Mouse (Mus musculus): Measurements from ENCODE around the gene Tigd2. TPM values are rescaled to one million over a fixed set of nuclear protein-coding genes. Genes with fewer than 3 reads are reported as not detected.
"Not testable (repeated sequence)": the region's sequence is repeated elsewhere in the genome, so short reads cannot be mapped to it uniquely, and the experiment has no call there.

Gene Tigd2
- polyA plus RNA-seq (2015; fragmentation: Nextera tagmentation; extraction: Ambion mirVana): 11.5 TPM in 2 replicates

DNA sequence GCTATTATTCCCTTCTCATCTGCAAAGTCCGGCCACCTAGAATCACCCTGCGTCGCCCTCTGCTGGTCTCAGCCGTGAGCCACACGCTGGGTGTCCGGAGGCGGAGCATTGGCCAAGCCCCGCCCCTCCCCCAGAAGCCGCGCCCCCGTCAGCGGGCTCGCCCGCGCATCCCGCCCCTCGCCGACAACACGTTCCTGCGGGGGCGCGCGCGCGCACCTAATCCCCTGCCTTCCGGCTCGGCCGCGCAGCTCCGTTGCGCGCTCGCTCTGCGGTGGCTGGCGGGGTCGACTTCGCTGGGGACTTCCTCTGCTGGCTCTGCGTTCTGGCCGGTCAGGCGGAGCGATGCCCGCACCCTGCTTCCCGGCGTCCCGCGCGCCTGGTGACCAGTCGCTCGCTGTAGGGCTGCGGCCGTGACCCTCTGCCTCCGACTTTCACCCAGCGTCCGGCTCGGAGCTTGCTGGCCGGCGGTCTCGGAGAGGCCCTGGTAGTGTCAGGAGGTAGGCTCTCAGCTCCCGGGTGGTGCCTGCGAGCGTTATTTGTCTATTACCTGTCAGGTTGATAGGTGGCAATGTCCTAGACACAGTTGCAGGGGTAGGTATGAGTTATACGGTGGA, at the start of gene Tigd2:
Gene Tigd2 (plus strand): TSS at position 186 of the 614 bp plus-strand sequence.
- peak; percentile 97 for ATAC-seq (replicated peaks)
- under 1% methylated on average over 61 of the region's 62 CpGs for whole genome bisulfite sequencing
- Histone ChIP-seq H3K4me3 (peak within 1 kb of the TSS; percentile 94), H3K4me2 (peak within 1 kb of the TSS; percentile 70), H3K9me3 (no peaks in the 10 kb centered on the region; the same call in 1 of the 2 replicates), H3K27me3 (replicated peaks) (no peaks in the 10 kb centered on the region), H3K36me3 (replicated peaks) (no peaks in the 10 kb centered on the region), H3K27ac (peak within 1 kb of the TSS; percentile 89), H3K9ac (peak within 1 kb of the TSS; percentile 97), H3K4me1 (peaks cover 9% of the 10 kb centered on the region)

DNA sequence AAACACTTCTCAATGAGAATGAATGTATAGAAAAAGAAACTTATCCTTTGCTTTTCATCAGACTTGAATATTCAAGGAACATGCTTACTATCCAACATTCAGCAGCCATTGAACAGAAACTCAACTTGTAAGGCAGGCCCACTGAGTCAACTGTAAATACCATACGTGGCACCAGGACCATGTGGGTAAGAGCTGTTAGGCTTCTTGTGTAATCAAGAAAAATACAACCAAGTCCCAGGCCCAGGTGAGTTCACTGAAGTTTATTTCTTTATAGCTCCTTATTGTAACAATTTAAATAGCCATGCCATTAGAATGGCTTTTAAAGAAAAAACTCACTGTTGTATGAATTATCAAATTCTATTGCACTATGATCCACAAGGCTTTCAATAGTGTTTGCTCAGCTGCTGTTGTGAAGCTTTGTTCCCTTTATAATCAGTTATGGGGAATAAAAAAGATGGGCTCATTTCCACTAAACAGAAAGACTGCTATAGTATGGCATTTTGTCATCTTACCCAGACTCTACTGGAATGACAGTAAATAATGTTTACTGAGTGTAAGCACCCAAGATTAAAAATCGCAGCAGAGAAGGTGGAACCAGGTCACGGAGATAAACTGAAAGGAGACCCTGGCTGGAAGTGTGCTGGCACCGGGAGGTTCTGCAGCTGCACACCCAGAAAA, 46.7 kb upstream of the Tigd2 start:
- WGBS: 91% methylated on average over 4 of the region's 4 CpGs
- Histone ChIP-seq H3K9ac (no peak overlapping the region), H3K4me2 (no peak overlapping the region), H3K27me3 (replicated peaks) (no peaks in the 10 kb centered on the region), H3K36me3 (replicated peaks) (no peaks in the 10 kb centered on the region), H3K27ac (no peak overlapping the region), H3K9me3 (no peaks in the 10 kb centered on the region), H3K4me1 (no peaks in the 10 kb centered on the region), H3K4me3 (no peak overlapping the region)
- no peak for ATAC-seq (replicated peaks)

DNA sequence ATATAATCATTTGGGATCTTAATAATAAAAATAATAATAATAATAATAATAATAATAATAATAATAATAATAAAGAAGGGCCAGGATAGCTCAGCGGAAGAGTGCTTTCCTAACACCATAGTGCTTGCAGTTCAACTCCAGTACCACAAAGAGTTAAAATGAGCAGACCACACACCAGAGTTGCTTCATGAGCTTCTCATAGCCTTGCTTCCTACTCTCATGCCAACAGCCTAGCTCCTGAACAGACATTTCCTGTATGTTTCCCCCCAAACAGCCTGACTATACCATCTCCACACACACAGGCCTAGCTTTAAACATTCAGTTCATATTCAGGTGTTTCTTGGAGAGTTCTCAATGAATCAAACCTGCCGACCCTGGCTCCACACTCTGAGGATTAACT, 45.8 kb upstream of the Tigd2 start:
- Histone ChIP-seq H3K9me3 (no peaks in the 10 kb centered on the region), H3K4me2 (no peak overlapping the region), H3K4me1 (no peaks in the 10 kb centered on the region), H3K27ac (no peak overlapping the region), H3K36me3 (replicated peaks) (no peaks in the 10 kb centered on the region), H3K9ac (no peak overlapping the region), H3K27me3 (replicated peaks) (no peaks in the 10 kb centered on the region), H3K4me3 (no peak overlapping the region)
- ATAC-seq (replicated peaks): no peak
- 85% methylated on average over 2 of the region's 2 CpGs for whole genome bisulfite sequencing

- Histone ChIP-seq H3K27me3 (replicated peaks) (no peaks in the 10 kb centered on the region), H3K9me3 (no peaks in the 10 kb centered on the region), H3K4me3 (no peak overlapping the region), H3K9ac (no peak overlapping the region), H3K4me2 (no peak overlapping the region), H3K4me1 (no peaks in the 10 kb centered on the region), H3K36me3 (replicated peaks) (no peaks in the 10 kb centered on the region), H3K27ac (no peak overlapping the region)
- WGBS: 92% methylated on average over 3 of the region's 3 CpGs
- no peak for ATAC-seq (replicated peaks)
Observed at GRCm38 (mm10) chr6:59163407-59163806, 45.3 kb upstream of the Tigd2 start.

DNA sequence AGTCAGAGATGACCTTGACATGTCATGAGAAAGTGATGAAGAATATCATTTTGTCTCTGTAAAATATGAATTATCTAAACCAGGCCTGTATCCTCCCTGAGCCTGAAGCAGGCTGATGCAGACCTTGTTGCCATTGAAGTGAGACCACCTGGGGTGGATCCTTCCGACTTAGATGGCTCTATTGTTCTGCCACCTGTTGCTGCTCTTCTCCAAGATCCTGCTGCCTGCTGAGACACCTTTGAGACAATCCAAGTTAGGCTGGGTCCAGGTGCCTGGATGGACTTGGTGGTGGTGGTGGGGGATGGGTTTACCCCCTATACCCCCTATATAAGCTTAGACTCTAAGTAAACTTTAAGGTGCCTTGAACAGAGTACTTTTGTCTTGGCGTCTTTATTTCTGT, 39.7 kb upstream of the Tigd2 start:
- no peaks in the 10 kb centered on the region for H3K27me3 ChIP-seq (replicated peaks)
- H3K4me2 ChIP-seq: no peak overlapping the region
- H3K9me3 ChIP-seq: no peaks in the 10 kb centered on the region
- 21% methylated on average over 2 of the region's 2 CpGs for WGBS
- H3K27ac ChIP-seq: no peak overlapping the region
- no peak for ATAC-seq (replicated peaks)
- H3K4me1 ChIP-seq: no peaks in the 10 kb centered on the region
- H3K9ac ChIP-seq: no peak overlapping the region
- no peaks in the 10 kb centered on the region for H3K36me3 ChIP-seq (replicated peaks)
- H3K4me3 ChIP-seq: no peak overlapping the region

DNA sequence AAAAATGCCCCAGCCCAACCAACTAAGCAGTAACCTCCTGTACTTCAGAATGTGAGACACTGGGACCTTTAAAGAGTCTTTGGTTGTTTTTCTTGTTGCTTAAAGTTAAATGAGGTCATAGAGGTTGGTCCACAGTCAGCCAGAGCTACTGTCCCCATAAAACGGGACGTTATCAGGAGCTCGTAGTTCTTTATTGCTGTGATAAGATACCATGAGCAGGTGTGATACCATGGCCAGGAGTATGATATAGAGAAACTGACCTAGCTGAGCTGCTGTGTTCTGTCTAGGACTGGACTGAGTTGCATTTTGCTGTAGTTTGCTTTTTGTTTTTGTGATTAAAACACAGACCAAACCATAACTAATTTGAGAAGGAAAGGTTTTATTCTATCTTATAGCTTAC, 37.4 kb upstream of the Tigd2 start:
- Histone ChIP-seq H3K36me3 (replicated peaks) (no peaks in the 10 kb centered on the region), H3K9ac (no peak overlapping the region), H3K4me3 (no peak overlapping the region), H3K4me1 (no peaks in the 10 kb centered on the region), H3K4me2 (no peak overlapping the region), H3K27me3 (replicated peaks) (no peaks in the 10 kb centered on the region), H3K9me3 (no peaks in the 10 kb centered on the region), H3K27ac (no peak overlapping the region)
- no peak for ATAC-seq (replicated peaks)
- 93% methylated on average over 3 of the region's 3 CpGs for WGBS

- Histone ChIP-seq H3K4me3 (no peak overlapping the region), H3K4me1 (no peaks in the 10 kb centered on the region), H3K9ac (no peak overlapping the region), H3K36me3 (replicated peaks) (no peaks in the 10 kb centered on the region), H3K4me2 (no peak overlapping the region), H3K27me3 (replicated peaks) (no peaks in the 10 kb centered on the region), H3K27ac (no peak overlapping the region), H3K9me3 (no peaks in the 10 kb centered on the region)
- no peak for ATAC-seq (replicated peaks)
- 75% methylated on average over 1 of the region's 1 CpGs for WGBS
Observed at GRCm38 (mm10) chr6:59173940-59174339, 34.7 kb upstream of the Tigd2 start.

- no peaks in the 10 kb centered on the region for H3K36me3 ChIP-seq (replicated peaks)
- H3K4me1 ChIP-seq: no peaks in the 10 kb centered on the region
- H3K27me3 ChIP-seq (replicated peaks): no peaks in the 10 kb centered on the region
- no peak overlapping the region for H3K4me2 ChIP-seq
- H3K9me3 ChIP-seq: no peaks in the 10 kb centered on the region
- ATAC-seq (replicated peaks): no peak
- H3K4me3 ChIP-seq: no peak overlapping the region
- 96% methylated on average over 3 of the region's 3 CpGs for WGBS
- H3K9ac ChIP-seq: no peak overlapping the region
- no peak overlapping the region for H3K27ac ChIP-seq
Observed at GRCm38 (mm10) chr6:59178051-59178450, 30.6 kb upstream of the Tigd2 start.

DNA sequence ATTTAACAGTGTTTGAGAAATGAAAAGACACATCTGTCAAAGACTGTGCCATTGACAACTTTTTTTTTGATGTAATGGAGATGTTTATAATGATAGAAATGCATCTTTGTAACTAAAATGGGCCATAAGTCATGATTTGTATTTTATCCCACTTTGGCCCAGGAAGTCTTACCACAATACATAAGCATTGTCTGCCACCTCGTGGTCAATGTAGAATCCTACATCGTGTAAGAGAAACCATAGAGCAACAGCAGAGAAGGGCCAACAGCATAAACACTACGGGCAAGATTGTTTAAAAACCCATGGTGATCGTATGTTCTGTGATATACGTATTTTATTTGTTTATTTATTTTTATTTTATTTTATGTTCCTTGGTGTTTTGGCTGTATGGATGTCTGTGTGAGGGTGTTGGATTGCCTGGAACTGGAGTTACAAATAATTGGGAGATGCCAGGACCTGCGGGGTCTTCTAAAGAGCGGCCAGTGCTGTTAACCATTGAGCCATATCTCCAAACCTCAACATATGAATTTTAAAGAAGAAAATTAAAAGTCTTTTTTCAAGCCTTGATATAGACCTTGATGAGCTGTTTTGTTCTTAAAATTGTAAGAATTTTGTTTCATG, 28.2 kb upstream of the Tigd2 start:
- ATAC-seq (replicated peaks): peak; percentile 97
- H3K27me3 ChIP-seq (replicated peaks): no peaks in the 10 kb centered on the region
- H3K4me2 ChIP-seq: no peak overlapping the region
- H3K36me3 ChIP-seq (replicated peaks): no peaks in the 10 kb centered on the region
- no peaks in the 10 kb centered on the region for H3K9me3 ChIP-seq
- H3K4me3 ChIP-seq: no peak overlapping the region
- no peak overlapping the region for H3K27ac ChIP-seq
- WGBS: 43% methylated on average over 7 of the region's 7 CpGs
- H3K9ac ChIP-seq: no peak overlapping the region
- H3K4me1 ChIP-seq: no peaks in the 10 kb centered on the region

DNA sequence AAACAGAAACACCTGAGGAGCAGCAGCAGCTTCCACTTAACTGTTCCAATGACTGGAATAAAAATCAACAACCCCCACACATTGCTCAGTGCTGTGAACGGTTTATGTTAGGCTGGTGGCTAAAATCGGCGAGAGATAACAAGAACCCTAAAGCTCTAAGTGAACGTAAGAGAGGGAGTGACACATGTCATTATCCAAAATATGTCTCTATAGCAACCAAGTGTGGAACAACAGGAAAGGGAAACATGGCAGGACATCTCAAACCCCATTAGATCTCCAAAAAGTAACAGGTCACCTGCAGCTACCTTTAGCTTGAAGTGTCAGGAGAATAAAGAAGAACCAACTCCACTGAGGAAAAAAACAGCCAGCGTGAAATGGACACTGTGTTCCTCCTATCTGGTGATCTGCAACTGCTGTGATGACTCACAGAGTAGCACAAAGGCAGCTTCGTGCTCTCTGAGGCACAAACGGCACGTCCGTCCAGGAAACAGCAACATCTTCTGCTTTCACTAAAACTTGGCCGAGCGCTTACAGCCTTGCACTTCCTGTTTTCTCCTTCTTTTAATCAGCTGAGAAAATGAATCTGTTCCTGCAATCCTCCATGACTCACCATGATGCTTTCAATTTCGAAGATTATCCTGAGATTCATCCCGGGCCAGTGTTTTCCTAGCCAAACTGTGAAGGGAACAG, 23.5 kb upstream of the Tigd2 start:
- Histone ChIP-seq H3K27me3 (replicated peaks) (no peaks in the 10 kb centered on the region), H3K9me3 (no peaks in the 10 kb centered on the region), H3K36me3 (replicated peaks) (no peaks in the 10 kb centered on the region), H3K4me1 (no peaks in the 10 kb centered on the region), H3K4me3 (no peak overlapping the region), H3K9ac (no peak overlapping the region), H3K4me2 (no peak overlapping the region), H3K27ac (no peak overlapping the region)
- no peak for ATAC-seq (replicated peaks)
- WGBS: 74% methylated on average over 13 of the region's 13 CpGs

GRCm38 (mm10) chr6:59190006-59190405, 18.7 kb upstream of the Tigd2 start:
- H3K4me2 ChIP-seq: no peak overlapping the region
- H3K27me3 ChIP-seq (replicated peaks): no peaks in the 10 kb centered on the region
- H3K4me3 ChIP-seq: no peak overlapping the region
- no peak for ATAC-seq (replicated peaks)
- no peak overlapping the region for H3K27ac ChIP-seq
- WGBS: 96% methylated on average over 1 of the region's 1 CpGs
- no peaks in the 10 kb centered on the region for H3K4me1 ChIP-seq
- H3K36me3 ChIP-seq (replicated peaks): no peaks in the 10 kb centered on the region
- no peaks in the 10 kb centered on the region for H3K9me3 ChIP-seq
- H3K9ac ChIP-seq: no peak overlapping the region

DNA sequence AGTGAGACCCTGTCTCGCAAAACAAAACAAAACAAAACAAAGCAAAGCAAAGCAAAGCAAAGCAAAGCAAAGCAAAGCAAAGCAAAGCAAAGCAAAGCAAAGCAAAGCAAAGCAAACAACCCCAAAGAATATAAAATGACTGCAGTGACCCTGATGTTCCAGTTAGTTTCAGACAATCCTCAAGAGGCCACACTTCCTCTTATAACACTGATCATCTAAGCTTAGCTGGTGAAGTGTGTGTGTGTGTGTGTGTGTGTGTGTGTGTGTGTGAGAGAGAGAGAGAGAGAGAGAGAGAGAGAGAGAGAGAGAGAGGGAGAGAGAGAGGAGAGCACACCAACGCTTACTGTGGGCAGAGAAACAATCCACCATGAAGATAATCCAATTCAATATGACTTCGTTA, 14.2 kb upstream of the Tigd2 start:
- H3K4me3 ChIP-seq; H3K27me3 ChIP-seq (replicated peaks); ATAC-seq (replicated peaks); H3K9me3 ChIP-seq; H3K36me3 ChIP-seq (replicated peaks); H3K4me1 ChIP-seq; H3K4me2 ChIP-seq; H3K27ac ChIP-seq; H3K9ac ChIP-seq: not testable (repeated sequence)
- WGBS: 79% methylated on average over 3 of the region's 3 CpGs
